Mouse (Mus musculus): ENCODE results near the gene 1700069L16Rik.

1700069L16Rik gene

DNA sequence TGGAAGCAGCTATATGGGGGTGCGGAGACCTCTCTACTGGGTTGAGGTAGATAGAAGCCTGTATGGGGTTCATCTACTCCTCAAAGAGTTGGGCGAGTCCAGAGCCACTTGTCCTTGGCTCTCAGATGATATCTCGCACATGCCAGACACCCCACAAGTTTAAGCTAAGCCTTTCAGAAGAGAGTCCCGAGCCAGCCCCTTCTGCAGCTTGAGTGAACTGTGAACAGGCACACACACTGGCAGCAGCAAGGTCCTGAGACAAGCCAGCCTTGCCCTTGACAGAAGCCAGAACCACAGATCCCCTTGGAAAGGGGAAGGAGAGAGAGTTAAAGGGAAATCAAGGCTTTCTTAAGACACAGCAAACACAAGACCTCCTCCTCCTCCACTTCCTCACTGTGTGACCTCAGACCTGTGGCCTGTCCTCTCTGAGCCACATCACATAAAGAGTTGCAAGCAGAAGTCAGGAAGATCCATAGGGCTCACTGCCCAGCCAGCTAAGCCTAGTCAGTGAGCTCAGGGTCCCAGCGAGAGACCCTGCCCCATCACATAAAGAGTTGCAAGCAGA lies 75.8 kb downstream of the 1700069L16Rik start:
- in situ Hi-C loops (cut with MboI, MseI) = no loop called here

DNA sequence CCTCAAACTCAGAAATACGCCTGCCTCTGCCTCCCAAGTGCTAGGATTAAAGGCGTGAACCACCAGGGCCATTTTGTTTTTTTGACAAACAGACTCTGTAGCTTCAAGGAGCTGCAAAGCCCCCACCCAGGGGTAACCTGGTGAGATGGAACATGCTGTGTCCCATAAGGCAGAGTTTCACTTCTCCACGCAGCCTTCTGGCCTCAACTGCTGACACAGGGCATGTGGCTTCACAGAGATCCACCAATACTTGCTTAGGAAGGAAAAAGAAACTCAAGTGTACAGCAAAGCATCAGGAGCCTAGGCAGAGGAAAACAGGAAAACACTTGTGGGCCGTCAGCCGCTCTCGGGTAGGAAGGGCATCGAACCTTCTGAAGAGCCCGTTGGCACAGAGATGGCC lies 77.4 kb downstream of the 1700069L16Rik start:
- in situ Hi-C loops (cut with MboI, MseI) = no loop called here

DNA sequence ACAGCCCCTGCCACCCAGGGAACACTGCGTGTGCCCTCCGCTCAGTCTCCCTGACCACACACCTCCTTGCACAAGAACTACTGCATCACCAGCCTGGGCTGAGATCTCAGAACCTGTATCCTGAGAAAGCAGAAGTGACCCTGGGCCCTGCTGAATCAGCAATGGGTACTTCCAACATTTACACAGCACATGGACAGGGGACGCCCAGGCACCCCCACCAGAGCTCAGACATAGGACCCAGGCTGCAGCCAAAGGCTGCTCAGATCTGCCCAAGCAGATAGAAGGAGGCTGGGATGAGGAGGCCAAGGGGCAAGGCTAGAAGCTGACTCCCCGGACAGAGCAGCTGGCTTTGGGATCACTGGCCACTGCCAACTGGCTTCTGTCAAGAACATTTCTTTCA lies 80.1 kb downstream of the 1700069L16Rik start:
- in situ Hi-C loops (cut with MboI, MseI) = no loop called here

DNA sequence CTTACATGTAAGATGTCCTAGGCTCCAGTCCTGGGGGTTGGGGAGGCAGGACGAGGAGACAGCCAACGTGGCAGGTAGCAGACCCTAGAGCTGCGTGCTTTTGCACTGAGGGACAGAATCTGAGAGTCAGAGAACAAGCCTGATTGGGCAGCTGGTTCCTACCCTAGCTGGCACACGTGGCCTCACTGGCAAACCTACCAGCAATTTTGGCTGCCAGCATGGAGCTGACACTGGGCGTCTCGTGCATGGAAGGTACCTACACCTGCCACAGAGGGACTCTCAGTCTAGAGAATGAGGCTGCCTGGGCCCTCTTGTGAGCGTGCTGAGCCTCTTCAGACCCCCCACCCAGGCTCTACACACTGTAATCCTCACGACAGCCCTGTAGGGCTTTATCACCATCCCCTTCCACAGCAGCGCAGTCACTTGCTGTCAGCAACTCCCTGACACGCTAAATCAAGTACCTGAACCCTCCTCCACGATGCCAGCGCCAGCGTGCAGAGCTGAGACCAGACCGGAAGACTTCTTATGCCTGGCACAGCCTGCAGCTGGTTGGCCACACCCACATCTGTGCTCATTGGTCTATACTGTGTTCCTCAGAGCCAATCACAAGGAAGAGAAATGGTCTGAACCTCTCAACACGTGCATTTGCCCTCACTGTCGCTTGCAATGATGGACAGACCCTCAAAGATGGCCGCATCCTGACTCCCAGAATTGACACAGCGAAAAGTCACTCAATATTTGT lies 81.3 kb downstream of the 1700069L16Rik start:
- in situ Hi-C loops (cut with MboI, MseI) = no loop called here
